Mouse (Mus musculus): ENCODE data around the gene Rreb1. TPM values are rescaled to one million over a fixed set of nuclear protein-coding genes. Genes with fewer than 3 reads are reported as not detected.
A peak's percentile ranks its signal among the peaks of the same experiment; 100 is the strongest.

The Rreb1 gene
- total RNA-seq, 2 experiments from 2014 or later: 54.1 to 71.5 TPM

GRCm38 (mm10) chr13:37778594-37779231, 513 bp downstream of the Rreb1 start:
- DNase-seq: peak; percentile 52 to 64

GRCm38 (mm10) chr13:37779251-37779667, 1.1 kb downstream of the Rreb1 start:
- DNase-seq: peak in 1 of 2 experiments; percentile 23

- no peak for DNase-seq
Observed at GRCm38 (mm10) chr13:37781557-37781956, 3.4 kb downstream of the Rreb1 start.

- DNase-seq: no peak
Observed at GRCm38 (mm10) chr13:37782144-37782543, 3.9 kb downstream of the Rreb1 start.

GRCm38 (mm10) chr13:37783676-37784075, 5.5 kb downstream of the Rreb1 start:
- no peak for DNase-seq

GRCm38 (mm10) chr13:37784226-37784625, 6.0 kb downstream of the Rreb1 start:
- DNase-seq: no peak

- DNase-seq: no peak
Observed at GRCm38 (mm10) chr13:37792739-37793336, 14.6 kb downstream of the Rreb1 start.

GRCm38 (mm10) chr13:37798811-37799210, 20.6 kb downstream of the Rreb1 start:
- no peak for DNase-seq

- DNase-seq: peak in 1 of 2 experiments; percentile 28
Observed at GRCm38 (mm10) chr13:37799413-37799812, 21.2 kb downstream of the Rreb1 start.

GRCm38 (mm10) chr13:37801101-37802075, 23.2 kb downstream of the Rreb1 start:
- DNase-seq: no peak

- DNase-seq: no peak
Observed at GRCm38 (mm10) chr13:37802246-37803003, 24.2 kb downstream of the Rreb1 start.

GRCm38 (mm10) chr13:37803244-37803643, 25.0 kb downstream of the Rreb1 start:
- DNase-seq: no peak

- DNase-seq: no peak
Observed at GRCm38 (mm10) chr13:37804023-37804422, 25.8 kb downstream of the Rreb1 start.

- no peak for DNase-seq
Observed at GRCm38 (mm10) chr13:37815001-37815400, 36.8 kb downstream of the Rreb1 start.

GRCm38 (mm10) chr13:37816736-37817135, 38.5 kb downstream of the Rreb1 start:
- DNase-seq: no peak

GRCm38 (mm10) chr13:37821413-37821812, 43.2 kb downstream of the Rreb1 start:
- DNase-seq: peak in 1 of 2 experiments; percentile 13

- DNase-seq: no peak
Observed at GRCm38 (mm10) chr13:37824331-37824920, 46.2 kb downstream of the Rreb1 start.

- peak; percentile 21 to 50 for DNase-seq
Observed at GRCm38 (mm10) chr13:37824956-37825645, 46.9 kb downstream of the Rreb1 start.

- peak; percentile 72 to 78 for DNase-seq
Observed at GRCm38 (mm10) chr13:37825646-37826280, 47.6 kb downstream of the Rreb1 start.

GRCm38 (mm10) chr13:37826281-37826993, 48.2 kb downstream of the Rreb1 start:
- peak; percentile 75 to 83 for DNase-seq

Data from adrenal gland, postnatal 36 days (tissue).